Mouse (Mus musculus) G1E-ER4 (cell line): ENCODE measurements around the gene Vmn2r76. TPM values are rescaled to one million over a fixed set of nuclear protein-coding genes. Genes with fewer than 3 reads are reported as not detected.
"Not testable (repeated sequence)": the region's sequence is repeated elsewhere in the genome, so short reads cannot be mapped to it uniquely, and the experiment has no call there.

Experiments
- GATA1 ChIP-seq: IDR thresholded peaks from one replicate; pipeline ENCODE4 v1.8.0; 2012; ENCODE audit warnings: low read length, inconsistent platforms
- polyA plus RNA-seq: library from polyadenylated mRNA; stranded (reverse); fragments of >175 nt; gene quantifications from 2 replicates; pipeline ENCODE4 v1.2.3, GENCODE M21; 2012

Gene Vmn2r76
- polyA plus RNA-seq: not detected in 2 replicates

GRCm38 (mm10) chr7:86246208-86246607 lies at the start of gene Vmn2r76:
Gene Vmn2r76 (minus strand): TSS chr7:86246308.
- TF ChIP-seq GATA1: no peak

- no peak for TF ChIP-seq GATA1
Observed at GRCm38 (mm10) chr7:86277072-86277471, 31.0 kb upstream of the Vmn2r76 start, which contains the start of gene Olfr310. Gene Olfr310 (minus strand): TSS chr7:86277172.

DNA sequence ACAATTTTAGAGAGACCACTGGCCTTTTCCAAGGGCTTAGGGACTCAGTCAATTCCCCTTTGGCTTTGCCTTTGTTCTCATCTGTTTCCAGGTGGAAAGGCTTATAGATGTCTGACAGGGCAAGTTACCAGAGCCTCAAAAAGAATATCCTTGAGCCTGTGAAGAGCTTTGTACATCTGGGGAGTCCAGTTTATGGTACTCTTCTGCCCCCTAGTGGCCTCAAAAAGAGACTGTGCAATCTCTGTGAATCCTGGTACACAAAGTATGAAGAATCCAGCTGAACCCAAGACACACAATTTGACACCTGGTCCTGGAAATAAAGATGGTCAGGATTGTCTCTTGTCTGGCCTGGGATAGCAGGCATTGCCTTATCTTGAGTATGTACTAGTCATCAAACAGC lies 34.8 kb downstream of the Vmn2r76 start:
- TF ChIP-seq GATA1: no peak

- not testable (repeated sequence) for TF ChIP-seq GATA1
Observed at GRCm38 (mm10) chr7:86171678-86172077, 74.4 kb downstream of the Vmn2r76 start, which contains the start of gene Vmn2r75. Gene Vmn2r75 (minus strand): TSS chr7:86171778.

Other genes with a start within 250 kb of the Vmn2r76 start
- gene Vmn2r75, start 74.5 kb downstream of the Vmn2r76 start, polyA plus RNA-seq: not detected in 2 replicates
- not detected in 2 replicates for gene Olfr310, start 30.9 kb upstream of the Vmn2r76 start, polyA plus RNA-seq
- gene Olfr309, start 67.4 kb upstream of the Vmn2r76 start, polyA plus RNA-seq: not detected in 2 replicates
- gene Olfr308, start 79.3 kb upstream of the Vmn2r76 start, polyA plus RNA-seq: not detected in 2 replicates
- gene Olfr307, start 91.3 kb upstream of the Vmn2r76 start, polyA plus RNA-seq: not detected in 2 replicates
- gene Olfr305, start 120.6 kb upstream of the Vmn2r76 start, polyA plus RNA-seq: not detected in 2 replicates
- gene Olfr304, start 140.3 kb upstream of the Vmn2r76 start, polyA plus RNA-seq: not detected in 2 replicates
- not detected in 2 replicates for gene Olfr303, start 151.5 kb upstream of the Vmn2r76 start, polyA plus RNA-seq
- gene Olfr301, start 157.5 kb upstream of the Vmn2r76 start, polyA plus RNA-seq: not detected in 2 replicates
- not detected in 2 replicates for gene Olfr299, start 213.6 kb upstream of the Vmn2r76 start, polyA plus RNA-seq
- gene Olfr298, start 246.2 kb upstream of the Vmn2r76 start, polyA plus RNA-seq: not detected in 2 replicates